Mouse (Mus musculus): Measurements from ENCODE around the gene Pigf. TPM values are rescaled to one million over a fixed set of nuclear protein-coding genes. Genes with fewer than 3 reads are reported as not detected.

The Pigf gene
- polyA plus RNA-seq, 2 experiments = 21.6 to 30.5 TPM

DNA sequence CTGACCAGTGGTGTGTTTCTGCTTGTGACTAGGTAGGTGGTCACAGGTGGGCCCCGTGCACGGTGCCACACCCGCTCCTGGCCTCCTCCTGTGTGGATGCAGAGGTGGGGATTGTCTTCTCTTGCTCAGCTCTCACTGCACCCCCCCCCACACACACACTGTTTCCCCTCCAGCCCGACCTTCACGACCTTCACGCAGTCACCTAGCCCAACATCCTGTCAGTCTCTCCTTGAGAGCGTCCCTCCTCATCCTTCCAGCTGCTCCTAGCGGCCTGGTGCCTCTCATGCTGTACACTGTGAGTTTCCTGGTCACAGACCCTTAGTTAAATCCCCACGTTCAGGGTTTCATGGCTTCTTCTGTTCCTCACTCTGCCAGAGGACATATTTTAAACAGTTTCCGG, 48.8 kb downstream of the Pigf start:
- Histone ChIP-seq H3K36me3 (ENCODE audit: control insufficient read depth, insufficient read depth, low read length) (peaks cover 56% of the 10 kb centered on the region), H3K4me3 (replicated peaks; ENCODE audit: low read length) (no peak overlapping the region), H3K9me3 (ENCODE audit: control insufficient read depth, low read length) (no peaks in the 10 kb centered on the region), H3K27me3 (ENCODE audit: control insufficient read depth, insufficient read depth, low read length) (no peaks in the 10 kb centered on the region), H3K4me2 (replicated peaks; ENCODE audit: low read depth, low read length, severe bottlenecking) (no peak overlapping the region), H3K9ac (ENCODE audit: low read depth, low read length, severe bottlenecking) (no peak overlapping the region), H3K4me1 (ENCODE audit: control insufficient read depth, insufficient read depth, low read length) (no peaks in the 10 kb centered on the region), H3K27ac (replicated peaks; ENCODE audit: low read depth, low read length) (no peak overlapping the region)
- DNase-seq (ENCODE audit: low spot score) (no peak), ATAC-seq (ENCODE audit: low FRiP score, low read depth) (no peak)
- 76% methylated on average over 10 of the region's 10 CpGs for WGBS
- no peak for TF ChIP-seq POLR2A (IDR thresholded peaks at IDR 0.05; ENCODE audit: borderline replicate concordance, extremely low read depth, insufficient read depth, insufficient read length)

DNA sequence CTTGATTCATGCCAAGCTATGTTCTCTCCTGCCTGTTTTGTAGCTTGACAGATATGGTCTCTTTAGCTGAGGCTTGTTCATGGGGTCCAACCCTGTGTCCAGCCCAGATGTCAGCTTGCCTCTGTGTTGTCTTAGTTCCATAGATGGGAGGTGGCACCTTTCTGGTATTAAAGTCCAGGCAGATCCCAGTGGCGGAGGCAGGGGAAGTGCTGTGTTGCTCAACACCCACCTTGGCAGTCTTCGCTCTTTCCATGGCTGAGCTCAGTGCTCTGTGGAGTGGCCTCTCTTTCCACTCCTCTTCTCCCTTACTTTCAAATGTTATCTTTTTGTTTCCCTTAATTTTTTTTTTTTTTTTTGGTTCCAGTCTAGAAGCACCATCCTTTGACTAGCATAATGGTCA, 52.1 kb downstream of the Pigf start:
- TF ChIP-seq POLR2A (IDR thresholded peaks at IDR 0.05; ENCODE audit: borderline replicate concordance, extremely low read depth, insufficient read depth, insufficient read length) = no peak
- Histone ChIP-seq H3K4me1 (ENCODE audit: control insufficient read depth, insufficient read depth, low read length) (no peaks in the 10 kb centered on the region), H3K9ac (ENCODE audit: low read depth, low read length, severe bottlenecking) (no peak overlapping the region), H3K27ac (replicated peaks; ENCODE audit: low read depth, low read length) (no peak overlapping the region), H3K4me2 (replicated peaks; ENCODE audit: low read depth, low read length, severe bottlenecking) (no peak overlapping the region), H3K27me3 (ENCODE audit: control insufficient read depth, insufficient read depth, low read length) (no peaks in the 10 kb centered on the region), H3K9me3 (ENCODE audit: control insufficient read depth, low read length) (no peaks in the 10 kb centered on the region), H3K4me3 (replicated peaks; ENCODE audit: low read length) (no peak overlapping the region), H3K36me3 (ENCODE audit: control insufficient read depth, insufficient read depth, low read length) (peaks cover 60% of the 10 kb centered on the region)
- DNase-seq (ENCODE audit: low spot score) (no peak), ATAC-seq (ENCODE audit: low FRiP score, low read depth) (no peak; the same call in 1 of the 2 replicates)
- WGBS = 88% methylated on average over 2 of the region's 2 CpGs

DNA sequence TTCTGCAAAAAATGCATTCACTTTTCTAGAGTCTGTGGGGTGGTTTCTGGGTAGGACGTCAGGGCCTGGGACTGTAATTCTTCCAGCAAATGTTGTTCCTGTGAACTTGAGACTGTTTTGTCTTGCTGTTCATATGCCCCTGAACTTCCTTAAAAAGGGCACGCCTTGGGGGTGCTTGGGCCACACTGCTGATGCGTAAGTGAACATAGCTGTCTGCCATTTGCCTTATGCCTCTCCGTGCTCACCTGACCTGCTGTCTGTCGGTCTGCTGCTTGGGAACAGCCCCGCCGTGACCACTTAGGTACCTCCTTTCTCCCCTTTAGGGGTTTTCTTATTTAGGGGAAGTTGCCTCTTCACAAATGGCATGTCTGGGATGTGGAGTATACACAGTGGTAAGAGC, 53.3 kb downstream of the Pigf start:
- no peaks in the 10 kb centered on the region for H3K9me3 ChIP-seq (ENCODE audit: control insufficient read depth, low read length)
- no peak overlapping the region for H3K4me3 ChIP-seq (replicated peaks; ENCODE audit: low read length)
- no peak for DNase-seq (ENCODE audit: low spot score)
- no peak for TF ChIP-seq POLR2A (IDR thresholded peaks at IDR 0.05; ENCODE audit: borderline replicate concordance, extremely low read depth, insufficient read depth, insufficient read length)
- 80% methylated on average over 7 of the region's 7 CpGs for WGBS
- peaks cover 66% of the 10 kb centered on the region for H3K36me3 ChIP-seq (ENCODE audit: control insufficient read depth, insufficient read depth, low read length)
- no peaks in the 10 kb centered on the region for H3K27me3 ChIP-seq (ENCODE audit: control insufficient read depth, insufficient read depth, low read length)
- peaks cover 8% of the 10 kb centered on the region; the same call in 1 of the 2 replicates for H3K4me1 ChIP-seq (ENCODE audit: control insufficient read depth, insufficient read depth, low read length)
- no peak for ATAC-seq (ENCODE audit: low FRiP score, low read depth)
- no peak overlapping the region for H3K4me2 ChIP-seq (replicated peaks; ENCODE audit: low read depth, low read length, severe bottlenecking)
- no peak overlapping the region for H3K27ac ChIP-seq (replicated peaks; ENCODE audit: low read depth, low read length)
- no peak overlapping the region for H3K9ac ChIP-seq (ENCODE audit: low read depth, low read length, severe bottlenecking)

DNA sequence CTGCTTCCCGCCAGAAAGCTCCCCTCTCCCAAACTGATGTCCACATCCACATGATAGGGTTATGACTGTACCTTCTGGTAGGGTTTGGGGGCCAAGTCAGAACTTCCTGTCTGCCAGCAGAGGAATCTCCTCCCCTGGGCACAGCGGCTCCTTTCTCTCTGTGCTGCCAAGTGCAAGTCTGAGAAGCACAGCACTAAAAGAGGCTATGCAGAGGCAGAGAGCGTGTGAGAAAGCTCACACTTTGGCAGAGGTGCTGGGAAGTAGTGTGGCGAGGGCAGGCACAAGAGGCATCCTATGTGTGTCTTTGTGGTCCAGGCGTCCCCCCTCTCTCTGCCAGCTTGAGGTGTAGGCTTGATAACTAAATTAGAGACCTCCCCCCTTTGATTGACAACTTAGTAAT, 54.2 kb downstream of the Pigf start:
- Histone ChIP-seq H3K9me3 (ENCODE audit: control insufficient read depth, low read length) (no peaks in the 10 kb centered on the region), H3K4me2 (replicated peaks; ENCODE audit: low read depth, low read length, severe bottlenecking) (no peak overlapping the region), H3K27me3 (ENCODE audit: control insufficient read depth, insufficient read depth, low read length) (no peaks in the 10 kb centered on the region), H3K36me3 (ENCODE audit: control insufficient read depth, insufficient read depth, low read length) (peaks cover 60% of the 10 kb centered on the region), H3K4me1 (ENCODE audit: control insufficient read depth, insufficient read depth, low read length) (peaks cover 8% of the 10 kb centered on the region; the same call in 1 of the 2 replicates), H3K9ac (ENCODE audit: low read depth, low read length, severe bottlenecking) (no peak overlapping the region), H3K4me3 (replicated peaks; ENCODE audit: low read length) (no peak overlapping the region), H3K27ac (replicated peaks; ENCODE audit: low read depth, low read length) (no peak overlapping the region)
- no peak for TF ChIP-seq POLR2A (IDR thresholded peaks at IDR 0.05; ENCODE audit: borderline replicate concordance, extremely low read depth, insufficient read depth, insufficient read length)
- WGBS = 74% methylated on average over 5 of the region's 5 CpGs
- ATAC-seq (ENCODE audit: low FRiP score, low read depth) (no peak), DNase-seq (ENCODE audit: low spot score) (no peak)

DNA sequence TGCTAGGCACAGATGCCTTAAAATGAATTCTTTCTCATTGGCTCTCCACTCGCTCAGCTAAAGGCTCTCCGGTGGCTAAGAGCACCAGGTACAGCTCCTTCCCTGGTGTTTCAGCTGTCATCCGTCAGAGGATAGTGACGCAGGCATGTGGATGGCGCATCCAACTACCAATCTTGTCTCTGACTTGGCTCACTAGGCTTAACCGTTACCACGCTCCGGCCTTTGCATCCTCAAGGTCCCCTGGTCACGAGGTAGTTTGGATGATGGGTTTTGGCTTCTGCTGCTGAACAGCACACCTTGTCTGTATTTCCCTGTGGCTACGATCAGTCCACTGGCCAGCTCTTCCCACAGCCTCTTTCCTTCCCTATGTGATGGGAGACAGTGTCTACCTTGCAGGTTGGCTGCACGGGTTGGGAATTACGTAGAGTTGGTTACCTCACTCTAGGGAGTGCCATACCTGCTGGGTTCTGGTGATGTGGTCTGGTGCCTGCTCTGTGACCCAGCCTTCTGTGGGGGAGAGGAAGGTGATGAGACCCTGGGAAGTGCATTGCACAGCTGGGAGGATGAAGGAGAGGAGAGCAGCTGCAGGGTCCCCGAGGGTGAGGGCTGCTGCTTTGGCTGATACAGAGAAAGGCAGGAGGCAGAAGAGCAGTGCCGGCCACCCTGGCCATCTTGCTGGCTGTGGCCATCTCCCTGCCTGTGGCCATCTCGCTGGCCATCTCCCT, 55.0 kb downstream of the Pigf start:
- DNase-seq (ENCODE audit: low spot score) (no peak), ATAC-seq (ENCODE audit: low FRiP score, low read depth) (no peak)
- TF ChIP-seq POLR2A (IDR thresholded peaks at IDR 0.05; ENCODE audit: borderline replicate concordance, extremely low read depth, insufficient read depth, insufficient read length) = no peak
- Histone ChIP-seq H3K9ac (ENCODE audit: low read depth, low read length, severe bottlenecking) (no peak overlapping the region), H3K36me3 (ENCODE audit: control insufficient read depth, insufficient read depth, low read length) (peaks cover 52% of the 10 kb centered on the region), H3K9me3 (ENCODE audit: control insufficient read depth, low read length) (no peaks in the 10 kb centered on the region), H3K27me3 (ENCODE audit: control insufficient read depth, insufficient read depth, low read length) (no peaks in the 10 kb centered on the region), H3K4me1 (ENCODE audit: control insufficient read depth, insufficient read depth, low read length) (peaks cover 12% of the 10 kb centered on the region), H3K27ac (replicated peaks; ENCODE audit: low read depth, low read length) (no peak overlapping the region), H3K4me3 (replicated peaks; ENCODE audit: low read length) (no peak overlapping the region), H3K4me2 (replicated peaks; ENCODE audit: low read depth, low read length, severe bottlenecking) (no peak overlapping the region)
- WGBS = 91% methylated on average over 14 of the region's 15 CpGs
